Mouse (Mus musculus): Measurements from ENCODE around the gene Dnaja3.

Dnaja3 gene

DNA sequence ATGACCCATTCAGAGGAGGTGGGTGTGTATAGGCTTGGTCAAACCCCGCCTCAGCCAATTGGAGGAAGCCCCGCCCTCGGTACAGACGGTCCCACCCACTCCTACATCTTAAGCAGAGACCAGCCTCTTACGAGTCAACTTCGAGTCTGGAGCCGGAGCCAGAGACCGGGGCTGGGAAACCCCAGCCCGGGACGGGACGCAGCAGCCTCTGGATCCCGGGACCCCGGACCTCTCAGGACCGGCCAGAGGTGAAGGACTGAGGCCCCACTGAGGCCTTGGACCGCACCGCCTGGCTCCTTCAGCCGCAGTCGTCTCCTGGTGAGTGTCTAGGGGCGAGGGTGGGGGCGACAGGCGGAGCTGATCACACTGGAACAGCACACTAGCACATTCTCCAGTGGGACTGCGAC is at the start of gene Dnaja3, which contains the start of gene Vasn:
Gene Dnaja3, plus strand, starts transcription at position 159 of the 407 bp plus-strand sequence.
Gene Vasn, plus strand, starts transcription at position 111 of the 407 bp plus-strand sequence.
- peak; percentile 93 for DNase-seq (ENCODE audit: low spot score)

DNA sequence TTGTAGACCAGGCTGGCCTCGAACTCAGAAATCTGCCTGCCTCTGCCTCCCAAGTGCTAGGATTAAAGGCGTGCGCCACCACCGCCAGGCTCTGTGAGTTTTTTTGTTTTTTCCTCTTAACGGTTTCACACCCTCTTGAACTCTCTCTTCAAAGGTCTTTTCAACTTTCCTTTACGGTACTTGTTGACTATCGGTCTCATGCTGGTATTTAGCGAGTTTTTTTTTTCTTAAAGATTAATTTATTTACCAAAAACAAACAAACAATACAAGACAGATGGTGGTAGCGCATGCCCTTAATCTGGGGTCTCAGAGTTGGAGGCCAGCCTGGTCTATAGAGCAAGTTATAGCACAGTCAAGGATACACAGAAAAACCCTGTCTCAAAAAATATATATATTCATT is 49.6 kb upstream of the Dnaja3 start:
- DNase-seq (ENCODE audit: low spot score) = no peak

DNA sequence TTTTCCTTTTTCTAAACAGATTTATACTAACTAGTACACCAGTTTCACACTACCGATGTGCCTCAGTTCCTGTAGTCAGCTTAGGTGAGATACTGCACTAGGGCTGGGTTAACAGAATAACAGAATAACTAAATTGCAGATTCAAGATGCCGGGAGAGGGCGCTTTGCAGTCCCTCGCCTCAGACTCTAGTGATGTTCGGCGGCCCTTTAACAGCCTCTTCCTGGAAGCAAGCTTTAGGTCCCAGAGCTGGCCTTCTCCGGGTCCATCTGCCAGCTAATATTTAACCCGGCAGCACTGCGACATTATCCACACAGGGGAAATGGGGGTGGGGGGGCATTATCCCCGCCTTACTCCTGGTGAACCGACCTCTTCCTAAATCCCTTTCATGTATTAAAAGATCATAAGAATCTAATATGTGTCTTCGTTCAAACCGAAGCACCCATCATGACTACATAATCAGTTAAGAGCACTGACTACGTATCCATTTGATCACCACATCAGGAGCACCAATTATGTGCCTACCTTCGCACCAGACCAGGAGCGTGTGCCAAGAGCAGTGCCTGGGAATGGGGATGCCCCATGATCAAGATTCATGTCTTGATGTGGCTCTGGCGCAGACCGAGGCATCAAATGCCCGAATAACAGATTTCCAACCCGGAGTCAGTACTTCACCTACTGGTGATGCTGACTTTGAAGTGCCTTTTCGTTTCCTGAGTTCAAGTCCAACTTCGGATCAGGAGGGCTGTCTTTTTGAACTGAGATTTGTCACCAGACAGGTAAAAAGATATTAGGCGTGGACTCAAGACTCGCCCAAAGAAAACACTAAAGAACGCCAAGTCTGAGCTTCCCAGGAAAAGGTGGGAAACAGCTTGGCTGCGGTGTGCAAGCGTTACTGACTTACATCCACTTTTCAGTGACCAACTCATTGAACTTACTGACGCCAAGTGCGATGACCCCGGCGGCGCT is 46.6 kb upstream of the Dnaja3 start:
- DNase-seq (ENCODE audit: low spot score) = peak; percentile 64

DNA sequence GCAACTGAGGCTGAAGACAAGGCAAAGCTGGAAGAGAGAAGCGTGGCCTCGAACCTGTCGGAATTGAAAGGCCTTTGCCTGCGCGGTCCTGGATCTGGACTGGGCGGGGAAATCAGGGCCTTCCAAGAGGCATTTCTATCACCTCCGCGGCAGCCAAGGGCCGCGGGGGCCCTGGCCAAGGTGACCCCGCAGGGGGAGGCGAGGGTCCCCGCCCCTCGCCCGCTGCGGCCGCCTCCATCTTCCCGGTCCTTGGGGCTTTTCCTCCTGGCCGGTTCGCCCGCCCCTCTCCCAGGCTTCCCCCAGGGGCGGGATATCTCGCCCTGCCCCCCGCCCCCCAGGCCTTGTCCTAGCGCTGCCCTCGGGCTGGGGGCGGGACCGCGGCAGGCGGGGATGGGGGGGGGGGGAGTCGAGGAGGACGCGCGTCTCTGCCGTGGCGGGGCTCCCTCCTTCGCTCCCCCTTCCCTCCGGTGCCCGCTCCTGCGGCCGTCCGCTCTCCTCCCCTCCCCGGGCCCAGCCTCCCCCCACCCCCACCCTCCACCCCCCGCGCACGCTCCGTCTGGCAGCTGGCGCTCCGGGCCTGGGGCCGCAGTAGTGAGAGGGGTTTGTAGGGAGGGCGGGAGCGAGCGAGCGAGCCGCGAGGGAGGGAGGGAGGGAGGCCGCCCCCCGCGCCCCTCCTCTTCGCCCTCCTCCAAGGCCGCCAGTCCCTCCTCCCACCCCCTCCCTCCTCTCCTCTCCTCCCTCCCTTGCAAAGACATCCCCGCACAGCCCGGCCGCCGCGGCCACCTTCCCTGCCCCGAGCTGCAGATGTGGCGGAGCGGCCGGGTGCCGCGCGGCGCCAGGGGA is 45.6 kb upstream of the Dnaja3 start, which contains the start of gene Glis2:
Gene Glis2, plus strand, starts transcription at position 743 of the 843 bp plus-strand sequence.
- DNase-seq (ENCODE audit: low spot score) = peak; percentile 57

DNA sequence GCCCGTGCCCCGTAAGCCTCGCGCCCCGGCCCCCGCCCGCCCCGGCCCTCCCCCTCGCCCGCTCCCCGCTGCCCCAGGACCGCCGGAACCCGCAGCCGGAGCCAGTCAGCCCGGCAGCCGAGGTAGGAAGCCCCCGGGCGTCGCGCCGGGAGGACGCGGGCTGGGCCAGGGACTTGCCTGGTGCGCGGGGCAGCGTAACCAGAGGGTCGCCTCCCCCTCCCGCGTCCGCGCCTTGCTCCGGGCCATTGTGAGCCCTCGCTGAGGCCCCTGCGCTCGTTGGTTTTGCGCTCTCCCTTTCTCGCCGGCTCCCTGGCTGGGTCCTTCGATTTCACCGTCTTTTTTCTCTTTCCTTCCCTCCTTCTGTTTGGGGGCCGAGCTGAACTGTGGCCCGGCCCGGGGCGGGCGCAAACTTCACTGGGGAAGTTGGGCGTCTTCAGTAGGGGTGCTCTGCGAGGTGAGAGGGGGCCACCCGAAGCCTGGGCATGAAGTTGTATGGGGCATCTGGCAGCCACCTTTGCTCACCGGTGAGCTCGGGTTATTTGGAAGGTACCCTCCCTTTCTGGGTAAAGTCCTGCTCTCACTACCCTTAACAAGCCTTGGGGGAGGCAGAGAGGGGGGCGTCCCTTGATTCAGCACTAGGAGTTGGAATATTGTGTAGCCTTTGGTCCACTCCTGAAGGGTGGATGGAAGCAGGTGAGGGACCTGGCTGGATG is 44.8 kb upstream of the Dnaja3 start:
- DNase-seq (ENCODE audit: low spot score) = no peak

DNA sequence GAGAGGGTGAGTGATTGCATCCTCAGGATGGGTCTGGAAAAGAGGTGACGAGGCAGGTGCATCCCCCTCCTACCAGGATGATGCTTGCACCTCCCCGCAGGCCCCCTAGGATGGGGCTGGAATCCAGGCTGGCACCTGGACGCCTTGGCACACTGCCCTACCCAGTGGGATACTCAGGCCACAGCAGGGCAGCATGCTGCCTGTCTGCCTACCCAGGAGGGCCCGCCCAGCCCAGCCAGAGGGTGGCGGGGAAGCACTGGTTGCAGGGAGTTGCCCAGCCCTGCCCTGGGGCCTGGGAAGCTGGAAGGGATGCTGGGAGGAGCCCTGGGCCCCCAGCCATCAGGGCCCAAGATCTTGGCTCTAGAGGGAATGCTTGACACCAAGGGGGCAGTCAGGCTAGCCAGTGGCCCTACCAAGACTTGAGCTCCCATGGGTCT is 44.2 kb upstream of the Dnaja3 start:
- peak; percentile 58 for DNase-seq (ENCODE audit: low spot score)

DNA sequence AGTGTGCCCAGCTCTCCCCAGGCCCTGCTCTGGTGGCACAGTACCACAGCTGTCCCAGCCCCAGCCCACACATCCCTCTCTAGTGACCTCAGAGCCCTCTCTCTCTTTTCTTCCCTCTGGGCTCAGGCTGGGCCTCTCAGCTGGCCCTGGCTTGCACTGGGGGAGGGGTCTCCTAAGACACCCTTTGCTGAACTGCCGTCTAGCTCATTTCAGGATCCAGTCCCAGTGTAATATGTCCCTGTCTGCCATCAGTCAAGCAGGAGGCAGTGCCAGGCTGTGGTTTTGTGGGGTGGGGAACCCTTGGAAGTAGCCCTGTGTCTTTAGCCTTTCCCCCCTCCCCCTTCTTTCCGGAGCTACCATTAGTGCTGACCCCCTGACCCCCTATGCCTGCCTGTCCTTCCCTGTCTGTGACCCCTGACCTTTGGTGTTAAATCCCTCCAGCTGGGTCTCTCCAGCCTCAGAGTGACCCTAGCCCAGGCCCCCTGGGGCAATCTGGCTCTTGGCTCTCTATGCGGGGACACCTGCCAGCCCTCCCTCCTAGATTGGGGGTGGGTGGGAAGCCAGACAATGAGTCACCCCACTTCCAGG is 43.6 kb upstream of the Dnaja3 start:
- no peak for DNase-seq (ENCODE audit: low spot score)

DNA sequence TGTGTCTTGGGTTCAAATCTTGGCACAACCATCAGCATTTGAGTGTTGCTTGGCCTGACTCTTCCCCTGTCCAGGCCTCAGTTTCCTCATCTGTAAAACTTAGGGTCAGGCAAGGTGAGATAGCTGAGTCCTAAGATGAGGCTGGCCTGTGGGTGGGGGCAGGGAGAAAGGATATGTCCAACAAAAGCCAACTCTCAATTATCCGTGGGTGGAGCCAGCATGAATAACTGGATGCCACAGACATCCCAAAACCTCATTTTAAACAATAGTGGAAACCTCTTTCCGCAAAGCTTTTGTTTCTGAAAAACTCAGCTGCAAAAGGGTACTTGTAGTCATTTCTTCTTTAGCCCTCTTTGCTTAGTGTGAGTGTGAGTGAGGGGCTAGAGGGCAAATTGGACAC is 43.0 kb upstream of the Dnaja3 start:
- DNase-seq (ENCODE audit: low spot score) = no peak

DNA sequence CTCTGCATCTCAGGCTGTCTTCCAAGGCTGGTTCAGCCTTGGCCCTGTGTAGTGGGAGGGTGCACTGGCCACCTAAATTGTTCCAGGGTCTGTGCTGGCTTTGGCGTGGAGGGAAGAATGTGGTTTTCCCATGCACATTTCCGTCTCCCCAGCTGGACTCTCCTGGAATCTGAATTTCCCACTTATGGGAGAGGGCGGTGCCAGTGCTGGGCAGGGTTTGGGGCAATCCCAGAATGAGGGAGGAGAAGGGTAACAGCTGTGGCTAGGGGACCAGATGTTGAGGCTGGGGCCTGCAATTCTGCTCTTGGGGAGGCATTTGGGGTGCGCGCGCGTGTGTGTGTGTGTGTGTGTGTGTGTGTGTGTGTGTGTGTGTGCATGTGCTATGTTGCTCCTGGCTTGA is 42.5 kb upstream of the Dnaja3 start:
- DNase-seq (ENCODE audit: low spot score) = no peak

DNA sequence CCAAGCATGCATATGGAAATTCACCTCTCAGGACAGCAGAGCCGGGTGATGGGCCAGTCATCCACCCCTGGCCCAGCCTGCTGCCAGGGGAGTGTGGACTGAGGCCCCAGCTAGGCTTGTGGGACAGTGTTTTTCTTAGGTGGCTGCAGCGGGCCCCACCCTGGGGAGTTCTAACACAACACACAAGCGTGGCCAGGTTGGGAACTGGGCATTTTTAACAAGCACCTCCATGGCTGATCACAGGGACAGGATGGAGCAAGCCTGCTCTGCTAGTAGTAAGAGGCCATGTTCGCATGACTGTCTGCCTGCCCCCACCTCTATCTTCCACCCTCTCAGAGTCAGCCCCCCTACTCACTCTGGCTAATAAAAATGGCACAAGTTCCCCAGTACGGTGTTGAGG is 41.7 kb upstream of the Dnaja3 start:
- DNase-seq (ENCODE audit: low spot score) = no peak

DNA sequence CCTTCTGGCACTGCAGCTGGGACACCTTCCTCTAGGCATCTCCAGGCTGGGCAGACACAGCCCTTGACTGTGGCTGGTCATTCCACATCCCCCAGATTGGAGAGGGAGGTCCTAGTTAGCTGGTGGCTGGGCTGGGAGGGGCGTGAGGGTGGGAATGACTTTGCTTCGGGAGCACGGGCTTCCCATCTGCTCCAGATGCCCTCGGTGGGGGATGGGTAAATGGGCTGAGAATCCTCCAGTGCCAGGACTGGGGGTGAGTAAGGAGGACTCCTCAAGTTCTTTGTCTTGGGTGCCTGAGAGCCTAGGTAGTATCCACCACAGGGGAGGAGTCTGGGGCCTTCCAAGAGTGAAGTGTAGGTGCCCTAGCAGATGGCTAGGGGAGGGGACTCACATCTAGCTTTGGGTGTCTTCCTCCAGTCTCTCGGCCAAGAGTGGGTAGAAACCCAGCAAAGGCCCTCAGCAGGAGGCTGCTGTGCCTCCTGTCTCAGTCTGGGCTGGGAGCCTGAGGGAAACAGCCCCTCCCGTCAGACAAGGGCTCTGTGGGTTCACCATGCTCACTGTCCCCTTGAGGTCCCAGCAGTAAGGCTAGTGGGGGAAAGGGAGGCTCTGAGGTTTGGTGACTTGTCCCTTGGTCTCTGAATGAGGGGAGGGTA is 40.8 kb upstream of the Dnaja3 start:
- no peak for DNase-seq (ENCODE audit: low spot score)

DNA sequence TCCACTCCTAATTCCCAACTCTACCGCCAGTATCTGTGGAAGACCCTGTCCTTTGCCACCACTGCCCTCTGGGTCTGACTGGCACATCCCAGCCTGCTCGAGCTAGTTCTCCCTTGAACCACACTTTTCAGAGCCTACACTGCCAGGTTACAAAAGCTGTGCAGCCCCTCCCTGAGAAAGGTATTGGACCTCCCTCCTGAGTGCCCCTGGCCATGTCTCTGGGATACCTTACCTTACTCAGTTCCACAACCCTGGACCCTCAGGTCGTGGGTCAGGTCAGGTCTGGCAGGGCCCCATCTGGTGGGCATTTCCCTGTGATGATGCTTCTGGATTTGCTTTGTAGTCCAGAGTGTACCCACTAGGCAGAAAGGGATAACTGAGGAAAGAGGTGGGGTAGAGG is 40.2 kb upstream of the Dnaja3 start:
- no peak for DNase-seq (ENCODE audit: low spot score)

DNA sequence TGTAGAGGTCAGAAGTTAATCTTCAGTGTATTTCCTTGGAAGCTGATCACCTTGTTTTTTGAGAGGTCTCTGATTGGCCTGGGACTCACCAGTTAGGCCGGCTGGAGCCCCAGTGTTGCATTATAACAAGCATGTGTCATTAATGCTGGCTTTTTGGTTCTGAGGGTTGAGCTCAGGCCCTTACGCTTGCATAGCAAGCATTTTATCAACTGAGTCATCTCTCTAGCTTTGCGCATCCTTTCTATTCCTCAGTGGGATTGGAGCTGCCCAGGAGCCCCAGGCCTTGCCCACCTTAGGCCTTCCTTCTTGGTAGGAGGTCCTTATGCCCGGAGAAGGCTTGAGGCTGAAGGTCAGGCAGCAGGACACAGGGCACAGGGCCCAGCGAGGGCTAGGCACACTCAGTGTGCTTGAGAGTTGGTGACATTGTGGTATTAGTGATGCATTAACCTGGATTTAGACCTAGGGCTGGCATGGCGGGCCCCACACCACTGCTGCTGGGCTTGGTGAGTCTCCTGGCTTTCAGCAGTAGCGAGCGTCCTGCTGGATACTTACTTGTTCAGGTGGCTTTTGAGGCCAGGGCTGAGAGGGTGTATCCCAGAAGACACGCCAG is 39.0 kb upstream of the Dnaja3 start:
- DNase-seq (ENCODE audit: low spot score) = no peak

DNA sequence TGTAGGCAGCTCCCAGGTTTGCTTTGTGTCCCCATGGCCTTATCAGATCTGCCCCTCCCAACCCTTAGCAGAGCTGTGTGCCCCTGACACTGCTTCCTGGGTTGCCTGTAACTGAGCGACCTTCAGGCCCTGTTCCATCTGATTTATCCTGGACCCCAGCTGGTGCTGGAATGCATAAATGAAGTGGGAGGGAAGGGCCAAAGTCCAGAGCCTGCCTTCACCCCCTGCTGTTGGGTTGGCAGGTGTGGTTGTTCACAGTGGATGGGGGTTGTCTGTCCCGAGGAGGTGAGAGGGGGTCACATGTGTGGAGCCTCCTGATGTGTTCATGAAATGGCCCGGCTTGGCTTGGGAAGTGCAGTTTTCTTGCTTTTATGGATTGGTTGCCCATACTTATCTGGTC is 37.6 kb upstream of the Dnaja3 start:
- DNase-seq (ENCODE audit: low spot score) = no peak

DNA sequence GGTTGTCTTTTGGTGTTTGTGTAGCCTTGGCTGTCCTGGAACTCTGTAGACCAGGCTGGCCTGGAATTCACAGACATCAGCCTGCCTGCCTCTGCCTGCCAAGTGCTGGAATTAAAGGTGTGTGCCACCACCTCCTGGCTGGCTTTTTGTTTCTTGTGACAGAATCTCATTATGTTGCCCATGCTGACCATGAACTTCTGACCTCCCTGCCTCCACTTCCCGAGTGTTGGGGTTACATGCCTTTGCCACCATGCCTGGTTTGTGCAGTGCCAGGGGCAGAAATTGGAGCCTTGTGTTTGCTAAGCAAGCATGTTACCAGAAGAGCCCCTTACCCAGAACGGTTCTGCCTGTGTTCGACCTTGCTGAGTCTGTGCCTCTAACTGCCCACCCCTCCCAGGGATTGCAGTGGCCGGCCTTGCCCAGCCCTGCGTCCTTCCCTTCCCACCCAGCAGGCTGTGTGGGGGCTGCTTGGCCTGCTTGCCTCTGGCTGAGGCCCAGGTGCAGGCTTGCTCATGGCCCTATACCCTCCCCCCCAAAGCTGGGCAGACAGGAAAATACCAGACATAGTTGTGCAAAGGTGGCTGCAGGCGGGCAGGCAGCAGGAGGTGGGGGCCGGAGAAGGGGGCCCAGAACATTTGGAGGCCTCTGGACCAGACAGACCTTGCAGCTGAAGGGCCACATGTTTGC is 36.9 kb upstream of the Dnaja3 start:
- DNase-seq (ENCODE audit: low spot score) = peak; percentile 45

DNA sequence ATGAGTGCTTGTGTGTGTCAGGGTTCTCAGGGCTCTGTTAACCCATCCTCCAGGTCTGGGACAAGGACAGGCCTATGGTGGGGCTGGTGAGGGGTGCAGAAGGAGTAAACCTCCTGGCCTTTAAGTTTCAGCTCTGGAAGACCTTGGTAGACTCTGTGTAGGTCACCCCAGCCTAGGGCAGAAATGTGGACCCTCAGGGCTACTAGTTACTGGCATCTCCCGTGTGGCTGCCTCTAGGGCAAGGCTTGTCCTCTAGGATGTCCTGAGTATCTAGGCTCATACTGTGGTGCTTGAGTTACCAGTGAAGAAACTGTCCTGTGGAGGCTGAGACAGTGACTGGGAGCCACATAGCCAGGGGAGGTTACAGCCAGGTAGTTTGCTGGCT is 36.3 kb upstream of the Dnaja3 start:
- no peak for DNase-seq (ENCODE audit: low spot score)

DNA sequence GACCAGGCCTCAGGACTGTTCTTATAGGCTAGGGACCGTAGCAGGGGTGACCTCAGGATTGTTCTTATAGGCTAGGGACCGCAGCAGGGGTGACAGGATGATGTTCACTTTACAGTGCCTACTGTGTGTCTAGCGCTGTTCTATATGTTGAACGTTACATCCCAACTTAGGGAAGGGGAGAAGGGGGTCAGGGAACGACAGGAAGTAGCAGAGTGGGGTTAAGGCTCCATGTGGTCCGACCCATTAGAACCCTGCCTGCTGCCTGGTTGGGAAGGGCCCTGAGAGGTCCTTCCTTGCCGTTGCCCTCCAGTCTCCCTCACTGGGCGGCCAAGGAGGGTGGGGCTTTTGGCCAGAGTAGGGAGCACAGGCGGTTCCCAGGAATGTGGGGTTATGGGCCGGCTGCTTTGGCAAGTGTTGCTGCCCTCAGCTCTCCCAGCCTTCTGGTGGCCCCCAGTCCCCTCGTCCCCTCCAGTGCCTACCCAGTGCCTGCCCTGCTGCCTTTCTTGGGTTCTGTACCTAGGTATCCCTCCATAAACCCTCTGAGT is 35.4 kb upstream of the Dnaja3 start:
- DNase-seq (ENCODE audit: low spot score) = no peak

DNA sequence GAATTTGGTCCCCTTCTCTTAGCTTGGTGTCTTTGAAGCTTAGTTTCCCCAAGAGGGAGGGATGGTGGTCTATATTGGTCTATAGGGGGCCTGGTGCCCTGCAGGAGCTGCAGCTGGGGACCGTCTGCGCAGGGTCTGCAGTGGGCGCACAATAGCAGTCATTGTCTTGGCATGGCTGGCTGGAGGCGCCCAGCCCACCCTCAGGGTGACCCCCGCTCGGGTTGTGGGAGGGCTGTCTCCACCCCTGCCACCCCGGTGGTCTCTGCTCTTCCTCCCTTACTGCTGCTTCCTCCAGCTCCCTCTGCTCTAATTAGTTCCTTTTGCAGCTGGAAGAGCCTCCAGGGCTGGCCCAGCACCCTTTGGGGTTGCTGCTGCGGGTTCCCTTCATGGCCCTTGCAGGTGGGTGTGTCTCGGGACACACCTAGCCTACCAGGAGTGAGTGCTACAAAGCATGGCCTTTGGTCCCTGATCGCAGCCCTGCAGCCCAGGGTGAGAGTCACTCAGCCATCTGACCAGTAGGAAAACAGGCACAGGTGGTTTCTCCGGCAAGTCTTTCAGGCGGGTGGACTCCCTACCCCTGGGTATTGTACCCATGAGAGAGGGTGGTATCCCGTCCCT is 34.2 kb upstream of the Dnaja3 start:
- no peak for DNase-seq (ENCODE audit: low spot score)

DNA sequence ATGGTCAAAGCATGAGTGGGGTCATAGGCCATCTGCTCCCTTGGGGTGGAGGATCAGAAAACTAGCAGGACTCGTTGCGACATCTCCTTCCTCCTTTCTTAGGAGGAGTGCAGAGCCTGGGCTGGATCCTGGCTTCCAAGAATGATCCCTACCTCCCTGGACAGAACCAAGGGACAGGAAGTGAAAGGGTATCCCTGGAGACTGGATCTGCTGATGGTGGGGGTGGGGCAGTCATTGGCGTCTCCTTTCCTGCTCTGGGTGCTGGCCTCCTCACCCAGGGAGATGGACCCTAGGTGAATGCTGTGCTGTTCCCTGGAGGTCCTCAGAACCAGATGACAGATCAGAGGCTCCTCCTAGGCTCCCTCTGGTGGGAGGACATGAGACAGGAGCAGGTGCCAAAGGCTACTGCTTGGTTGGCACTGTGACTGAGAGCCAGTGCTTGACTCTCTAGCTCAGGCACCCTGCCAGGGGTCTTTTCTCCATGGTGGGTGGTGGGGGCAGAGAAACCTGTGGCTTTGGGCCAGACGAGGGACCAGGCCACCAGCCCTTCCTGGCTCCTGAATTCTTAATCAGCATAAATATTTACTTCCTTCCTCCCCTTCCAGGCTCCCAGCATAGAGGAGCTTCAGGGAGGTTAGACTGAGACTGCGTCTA is 33.2 kb upstream of the Dnaja3 start:
- DNase-seq (ENCODE audit: low spot score) = peak; percentile 50

Data from urinary bladder, postnatal 14 days (tissue).